Mouse (Mus musculus): ENCODE measurements around the gene Igtp. TPM values are rescaled to one million over a fixed set of nuclear protein-coding genes. Genes with fewer than 3 reads are reported as not detected.

Igtp gene
- polyA plus RNA-seq, 1 experiment from 2014 or later = 1.5 TPM

DNA sequence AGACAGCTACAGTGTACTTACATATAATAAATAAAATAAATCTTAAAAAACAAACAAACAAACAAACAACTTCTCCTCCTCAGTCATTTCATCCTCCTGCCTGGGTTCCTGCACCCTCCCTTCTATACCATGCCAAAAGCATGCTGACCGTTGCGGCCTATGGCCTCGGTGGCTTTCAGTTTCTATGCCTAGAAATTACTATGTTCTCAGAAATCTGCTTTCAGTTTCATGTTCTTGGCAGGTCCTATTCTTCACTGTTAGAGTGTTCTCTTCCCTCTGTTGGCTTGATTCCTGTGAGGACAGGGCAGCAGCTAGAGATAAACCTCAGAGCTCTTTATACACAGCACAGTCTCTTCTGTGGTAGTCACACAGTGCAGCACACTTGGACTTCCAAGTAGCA is 15.8 kb upstream of the Igtp start:
- Histone ChIP-seq H3K4me3 (no peak overlapping the region), H3K4me1 (no peaks in the 10 kb centered on the region), H3K9ac (replicated peaks) (no peak overlapping the region), H3K4me2 (replicated peaks) (no peak overlapping the region), H3K36me3 (peaks cover 3% of the 10 kb centered on the region; the same call in 1 of the 2 replicates), H3K27ac (replicated peaks) (no peak overlapping the region), H3K9me3 (no peaks in the 10 kb centered on the region), H3K27me3 (no peaks in the 10 kb centered on the region)
- WGBS = 86% methylated on average over 3 of the region's 3 CpGs
- no peak for ATAC-seq (replicated peaks)

DNA sequence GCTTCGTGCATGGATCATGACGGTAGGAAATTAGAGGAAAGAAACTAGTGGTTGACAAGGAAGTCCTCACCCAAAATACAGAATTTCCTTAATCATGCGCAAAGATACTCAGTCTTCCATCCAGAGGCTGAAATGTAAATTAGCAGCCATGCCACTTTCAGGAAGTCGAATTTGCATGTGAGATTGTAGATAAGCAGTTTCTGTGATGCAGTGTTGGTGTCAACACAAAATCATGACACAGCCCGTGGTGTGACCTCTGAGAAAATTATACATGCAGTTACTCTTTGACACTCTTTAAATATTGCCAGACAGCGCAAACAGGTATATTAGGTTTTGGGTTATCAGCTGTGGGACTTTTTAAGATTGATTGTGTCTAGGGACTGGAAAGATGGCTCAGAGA is 9.7 kb upstream of the Igtp start:
- H3K4me3 ChIP-seq = no peak overlapping the region
- no peaks in the 10 kb centered on the region for H3K36me3 ChIP-seq
- H3K27ac ChIP-seq (replicated peaks) = no peak overlapping the region
- H3K9me3 ChIP-seq = no peaks in the 10 kb centered on the region
- H3K4me2 ChIP-seq (replicated peaks) = no peak overlapping the region
- H3K4me1 ChIP-seq = no peaks in the 10 kb centered on the region
- WGBS = 93% methylated on average over 6 of the region's 6 CpGs
- no peaks in the 10 kb centered on the region for H3K27me3 ChIP-seq
- no peak for ATAC-seq (replicated peaks)
- H3K9ac ChIP-seq (replicated peaks) = no peak overlapping the region

DNA sequence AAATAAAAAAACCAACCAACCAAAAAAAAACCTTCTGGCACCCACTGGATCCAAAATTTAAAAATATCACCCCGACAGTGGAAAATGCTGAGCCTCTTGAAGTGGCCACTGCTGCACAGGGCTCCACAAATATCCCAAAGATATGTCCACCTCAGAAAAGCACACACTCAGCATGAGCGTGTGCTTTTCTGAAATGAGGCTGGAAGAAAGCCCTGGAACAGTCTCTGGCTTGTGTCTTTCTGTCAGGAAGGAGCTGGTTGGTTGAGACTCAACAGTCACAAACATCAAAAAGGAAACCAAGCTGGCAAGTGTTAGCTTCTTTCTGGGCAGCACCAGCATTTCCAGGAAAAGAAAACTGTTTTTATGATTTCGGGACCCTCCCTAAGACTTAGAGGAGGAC is 6.0 kb upstream of the Igtp start:
- Histone ChIP-seq H3K4me1 (no peaks in the 10 kb centered on the region), H3K27me3 (no peaks in the 10 kb centered on the region), H3K9ac (replicated peaks) (no peak overlapping the region), H3K4me3 (no peak overlapping the region), H3K36me3 (no peaks in the 10 kb centered on the region), H3K4me2 (replicated peaks) (no peak overlapping the region), H3K27ac (replicated peaks) (no peak overlapping the region), H3K9me3 (no peaks in the 10 kb centered on the region)
- WGBS = 81% methylated on average over 3 of the region's 3 CpGs
- no peak for ATAC-seq (replicated peaks)

DNA sequence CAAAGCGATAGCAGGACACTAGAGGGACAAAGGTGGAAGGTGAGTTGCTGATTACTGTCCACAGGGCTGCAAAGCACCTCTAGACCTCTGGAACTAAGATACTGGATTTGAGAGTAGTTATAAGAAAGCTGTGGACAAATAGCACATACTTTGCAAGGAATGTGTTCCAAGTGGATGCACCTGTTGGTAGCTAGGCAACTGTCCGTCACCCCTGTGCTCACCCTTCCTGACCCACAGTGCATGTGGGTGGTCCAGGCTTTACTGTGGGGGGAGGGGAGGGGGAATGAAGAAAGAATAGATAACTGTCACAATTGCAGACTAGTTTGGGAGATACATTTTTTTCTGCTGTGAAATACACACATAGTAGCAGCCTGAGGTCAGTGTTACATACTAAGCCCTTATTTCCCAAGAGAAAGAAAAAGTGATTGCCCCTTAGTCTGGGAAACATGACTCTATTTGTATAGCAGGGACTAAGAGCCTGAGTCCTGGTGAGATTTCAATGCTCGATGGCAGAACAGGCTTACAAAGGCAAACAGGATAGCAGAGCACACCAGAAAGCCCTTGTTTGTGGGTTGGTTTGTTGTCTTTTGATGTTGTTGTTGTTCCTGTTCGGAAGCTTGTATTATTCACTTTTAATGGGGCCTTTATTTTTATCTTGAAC is 5.4 kb upstream of the Igtp start:
- 44% methylated on average over 4 of the region's 4 CpGs for WGBS
- H3K4me3 ChIP-seq = no peak overlapping the region
- no peak for ATAC-seq (replicated peaks)
- H3K27ac ChIP-seq (replicated peaks) = no peak overlapping the region
- H3K4me1 ChIP-seq = no peaks in the 10 kb centered on the region
- no peaks in the 10 kb centered on the region for H3K9me3 ChIP-seq
- no peaks in the 10 kb centered on the region for H3K36me3 ChIP-seq
- H3K4me2 ChIP-seq (replicated peaks) = no peak overlapping the region
- H3K27me3 ChIP-seq = no peaks in the 10 kb centered on the region
- H3K9ac ChIP-seq (replicated peaks) = no peak overlapping the region

DNA sequence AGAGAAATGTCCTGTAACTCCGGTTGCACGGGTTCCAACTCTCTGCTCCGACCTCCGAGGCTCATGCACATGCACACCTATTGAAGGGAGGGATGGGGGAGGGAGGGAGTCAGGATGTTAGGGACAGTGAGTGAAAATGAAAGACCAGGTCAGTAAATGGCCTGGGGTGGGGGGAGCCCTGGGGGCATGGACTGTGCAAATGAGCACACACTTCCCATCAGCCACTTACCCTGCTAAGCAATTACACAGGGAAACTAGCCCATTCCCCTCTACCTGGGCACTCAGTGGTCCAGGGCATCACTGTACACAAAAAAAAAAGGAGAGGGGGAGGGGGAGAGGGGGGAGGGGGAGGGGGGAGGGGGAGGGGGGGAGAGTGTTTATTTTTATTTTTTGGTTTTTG is 693 bp upstream of the Igtp start:
- Histone ChIP-seq H3K9me3 (no peaks in the 10 kb centered on the region), H3K27ac (replicated peaks) (no peak overlapping the region), H3K4me2 (replicated peaks) (peak overlapping the region; percentile 50), H3K27me3 (no peaks in the 10 kb centered on the region), H3K4me1 (no peaks in the 10 kb centered on the region), H3K36me3 (no peaks in the 10 kb centered on the region), H3K9ac (replicated peaks) (no peak overlapping the region), H3K4me3 (no peak overlapping the region)
- 94% methylated on average over 4 of the region's 4 CpGs for WGBS
- no peak for ATAC-seq (replicated peaks)

DNA sequence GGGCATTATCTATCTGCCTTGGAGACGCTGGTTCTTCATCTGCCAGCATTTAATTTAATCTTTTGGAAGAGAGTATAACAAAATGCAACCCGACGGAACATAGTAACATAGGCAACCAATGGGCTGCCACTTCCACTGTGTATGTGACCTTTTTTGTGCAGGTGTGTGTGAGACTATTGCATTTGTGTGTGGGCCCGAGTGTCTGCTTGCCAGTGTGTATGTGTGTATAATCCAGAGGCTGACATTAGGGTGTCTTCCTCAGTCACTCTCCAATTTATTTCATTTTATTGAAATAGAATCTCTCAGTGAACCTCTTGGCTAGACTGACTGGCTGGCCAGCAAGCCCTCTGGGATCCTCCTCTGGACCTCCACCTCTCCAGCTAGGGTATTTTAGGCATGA is 870 bp downstream of the Igtp start:
- Histone ChIP-seq H3K9ac (replicated peaks) (no peak overlapping the region), H3K36me3 (no peaks in the 10 kb centered on the region), H3K4me1 (no peaks in the 10 kb centered on the region), H3K4me2 (replicated peaks) (no peak overlapping the region), H3K9me3 (no peaks in the 10 kb centered on the region), H3K27ac (replicated peaks) (no peak overlapping the region), H3K4me3 (no peak overlapping the region), H3K27me3 (no peaks in the 10 kb centered on the region)
- WGBS = 93% methylated on average over 4 of the region's 4 CpGs
- no peak for ATAC-seq (replicated peaks)

DNA sequence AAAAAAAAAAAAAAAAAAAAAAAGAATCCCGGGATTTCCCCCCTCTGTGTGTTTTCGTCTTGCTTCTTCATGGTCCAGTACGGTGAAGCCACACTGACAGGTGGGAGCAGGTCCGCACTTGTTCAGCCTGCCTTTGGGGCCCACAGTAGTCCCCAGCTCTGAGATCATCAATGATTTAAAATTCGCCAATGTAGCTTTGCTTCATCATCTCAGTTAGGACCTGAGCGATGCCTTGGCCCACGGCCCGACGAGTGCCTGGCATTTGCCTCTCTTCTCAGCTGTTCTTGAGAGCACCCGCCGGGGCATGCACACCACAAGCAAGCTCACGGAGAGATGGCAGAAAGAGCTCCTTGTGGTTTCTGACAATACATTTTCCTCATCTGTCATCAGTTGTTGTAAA is 1.7 kb downstream of the Igtp start:
- Histone ChIP-seq H3K4me2 (replicated peaks) (no peak overlapping the region), H3K4me3 (no peak overlapping the region), H3K27me3 (no peaks in the 10 kb centered on the region), H3K27ac (replicated peaks) (no peak overlapping the region), H3K9me3 (no peaks in the 10 kb centered on the region), H3K36me3 (no peaks in the 10 kb centered on the region), H3K4me1 (no peaks in the 10 kb centered on the region), H3K9ac (replicated peaks) (no peak overlapping the region)
- no peak for ATAC-seq (replicated peaks)
- WGBS = 75% methylated on average over 12 of the region's 12 CpGs

DNA sequence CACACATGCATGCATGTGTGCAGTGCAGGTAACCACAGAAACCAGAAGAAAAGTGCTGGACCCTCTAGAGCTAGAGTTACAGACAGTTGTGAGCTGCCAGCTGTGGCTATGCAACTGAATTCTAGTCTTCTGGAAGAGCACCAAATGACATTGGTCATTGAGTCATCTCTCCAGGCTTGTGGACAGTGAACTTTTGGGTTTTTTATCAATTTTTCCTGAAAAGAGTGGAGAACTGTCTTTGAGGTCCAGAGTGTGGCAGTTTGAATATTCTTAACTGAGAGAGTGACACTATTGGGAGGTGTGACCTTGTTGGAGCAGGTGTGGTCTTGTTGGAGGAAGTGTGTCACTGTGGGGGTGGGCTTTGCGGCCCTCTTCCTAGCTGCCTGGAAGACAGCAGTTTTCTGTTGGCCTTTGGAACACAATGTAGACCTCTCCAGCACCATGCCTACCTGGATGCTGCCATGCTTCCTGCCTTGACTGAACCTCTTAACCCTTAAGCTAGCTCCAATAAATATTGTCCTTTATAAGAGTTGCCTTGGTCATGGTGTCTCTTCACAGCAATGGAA is 11.0 kb downstream of the Igtp start:
- H3K4me3 ChIP-seq = no peak overlapping the region
- no peak overlapping the region for H3K9ac ChIP-seq (replicated peaks)
- no peaks in the 10 kb centered on the region for H3K36me3 ChIP-seq
- WGBS = 97% methylated on average over 1 of the region's 1 CpGs
- no peak overlapping the region for H3K4me2 ChIP-seq (replicated peaks)
- no peaks in the 10 kb centered on the region for H3K4me1 ChIP-seq
- no peak for ATAC-seq (replicated peaks)
- no peaks in the 10 kb centered on the region for H3K9me3 ChIP-seq
- H3K27me3 ChIP-seq = no peaks in the 10 kb centered on the region
- no peak overlapping the region for H3K27ac ChIP-seq (replicated peaks)

- no peak for ATAC-seq (replicated peaks)
- no peak overlapping the region for H3K4me2 ChIP-seq (replicated peaks)
- no peak overlapping the region for H3K9ac ChIP-seq (replicated peaks)
- H3K27me3 ChIP-seq = no peaks in the 10 kb centered on the region
- WGBS = 16% methylated on average over 9 of the region's 9 CpGs
- no peak overlapping the region for H3K27ac ChIP-seq (replicated peaks)
- H3K4me1 ChIP-seq = no peaks in the 10 kb centered on the region
- H3K4me3 ChIP-seq = no peak overlapping the region
- no peaks in the 10 kb centered on the region for H3K9me3 ChIP-seq
- H3K36me3 ChIP-seq = no peaks in the 10 kb centered on the region
Observed at GRCm38 (mm10) chr11:58211062-58211681, 11.8 kb downstream of the Igtp start.

GRCm38 (mm10) chr11:58211682-58212067 is 12.3 kb downstream of the Igtp start:
- Histone ChIP-seq H3K9ac (replicated peaks) (no peak overlapping the region), H3K27ac (replicated peaks) (no peak overlapping the region), H3K27me3 (no peaks in the 10 kb centered on the region), H3K4me2 (replicated peaks) (no peak overlapping the region), H3K36me3 (no peaks in the 10 kb centered on the region), H3K4me1 (no peaks in the 10 kb centered on the region), H3K9me3 (no peaks in the 10 kb centered on the region), H3K4me3 (no peak overlapping the region)
- 5% methylated on average over 2 of the region's 2 CpGs for WGBS
- ATAC-seq (replicated peaks) = no peak

DNA sequence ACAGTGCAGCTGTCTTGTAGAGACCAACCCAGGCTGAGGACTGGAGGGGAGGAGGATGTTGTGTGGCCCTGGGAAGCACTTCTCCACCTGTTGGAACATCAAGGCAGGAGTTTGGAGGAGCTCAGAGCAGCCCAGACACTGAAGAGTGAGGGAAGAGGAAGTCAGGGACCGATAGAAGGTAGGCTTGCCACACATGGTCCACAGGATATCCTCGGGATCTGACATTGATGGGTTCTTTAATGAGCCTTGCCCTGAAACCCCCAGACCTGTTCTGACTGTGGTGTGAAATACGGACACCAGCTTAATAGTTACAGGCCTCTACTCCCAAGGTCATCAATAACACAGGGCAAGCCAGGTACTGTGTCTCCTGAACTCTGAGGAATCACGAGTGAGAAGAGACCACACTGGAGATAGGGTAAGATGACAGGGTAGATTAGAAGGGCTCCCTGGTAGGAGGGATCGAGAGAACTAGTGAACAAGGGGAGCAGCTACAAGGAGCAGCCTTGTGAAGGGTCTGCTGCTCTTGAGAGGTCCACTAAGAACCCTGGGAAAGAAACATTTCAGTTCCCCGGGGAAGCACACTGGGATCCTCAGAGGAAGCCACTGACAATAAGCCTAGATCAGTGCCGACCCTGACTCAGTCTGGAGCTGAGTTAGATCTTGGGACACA is 14.5 kb downstream of the Igtp start:
- Histone ChIP-seq H3K9me3 (no peaks in the 10 kb centered on the region), H3K4me3 (no peak overlapping the region), H3K27ac (replicated peaks) (no peak overlapping the region), H3K27me3 (no peaks in the 10 kb centered on the region), H3K9ac (replicated peaks) (no peak overlapping the region), H3K36me3 (no peaks in the 10 kb centered on the region), H3K4me2 (replicated peaks) (no peak overlapping the region), H3K4me1 (no peaks in the 10 kb centered on the region)
- whole genome bisulfite sequencing = 88% methylated on average over 7 of the region's 7 CpGs
- ATAC-seq (replicated peaks) = no peak

DNA sequence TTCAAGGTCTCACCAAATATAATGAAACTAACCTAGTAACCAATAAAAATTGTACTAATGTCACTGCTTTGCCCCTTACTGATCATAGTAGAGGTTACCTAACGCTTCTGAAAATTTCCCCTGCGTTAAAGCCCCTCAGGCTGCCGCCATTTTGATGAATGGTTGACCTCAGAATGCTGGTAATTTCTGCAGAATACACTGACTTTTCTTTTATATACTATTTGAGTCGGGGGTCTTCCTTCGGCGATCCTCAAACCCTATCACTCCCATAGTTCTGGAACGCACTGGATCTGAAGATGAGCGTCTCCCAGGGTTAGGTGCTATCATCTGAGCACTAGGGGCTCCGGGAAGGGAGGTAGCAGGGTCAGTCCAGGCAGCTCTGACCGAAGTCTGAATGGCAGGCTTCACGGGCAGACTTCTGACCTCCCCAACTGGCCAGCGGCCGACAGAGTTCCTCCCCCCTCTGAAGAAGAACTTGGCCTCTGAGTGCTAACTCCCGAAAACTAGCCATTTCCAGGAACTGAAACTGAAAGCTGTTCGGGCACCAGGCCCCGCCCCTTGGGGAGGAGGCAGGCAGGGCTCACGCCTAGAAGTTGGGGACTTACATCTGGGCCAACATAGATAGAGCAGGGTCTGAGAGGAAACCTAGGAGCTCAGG is 15.2 kb downstream of the Igtp start:
- Histone ChIP-seq H3K27me3 (no peaks in the 10 kb centered on the region), H3K4me3 (peak overlapping the region; percentile 23), H3K9me3 (no peaks in the 10 kb centered on the region), H3K36me3 (no peaks in the 10 kb centered on the region), H3K9ac (replicated peaks) (no peak overlapping the region), H3K27ac (replicated peaks) (no peak overlapping the region), H3K4me1 (no peaks in the 10 kb centered on the region), H3K4me2 (replicated peaks) (peak overlapping the region; percentile 36)
- no peak for ATAC-seq (replicated peaks)
- WGBS = 54% methylated on average over 17 of the region's 17 CpGs
